Mouse (Mus musculus) small intestine, adult 2 months (tissue): ENCODE results near the gene 2010109A12Rik.

Experiments used
- CTCF ChIP-seq: fragments of 200-500 bp; IDR thresholded peaks from 2 replicates; pipeline ENCODE4 v1.5.1; 2012; ENCODE audit warnings: low read depth, mild to moderate bottlenecking, control low read depth, inconsistent platforms, low read length, moderate library complexity, mixed read lengths; ENCODE audit not compliant: insufficient replicate concordance, insufficient read length; ENCODE audit errors: extremely low read depth
- POLR2A ChIP-seq: fragments of 200-500 bp; IDR thresholded peaks from 2 replicates; pipeline ENCODE4 v1.6.1; 2012; ENCODE audit warnings: low read depth, mild to moderate bottlenecking, control low read depth, inconsistent platforms, low read length, moderate library complexity

DNA sequence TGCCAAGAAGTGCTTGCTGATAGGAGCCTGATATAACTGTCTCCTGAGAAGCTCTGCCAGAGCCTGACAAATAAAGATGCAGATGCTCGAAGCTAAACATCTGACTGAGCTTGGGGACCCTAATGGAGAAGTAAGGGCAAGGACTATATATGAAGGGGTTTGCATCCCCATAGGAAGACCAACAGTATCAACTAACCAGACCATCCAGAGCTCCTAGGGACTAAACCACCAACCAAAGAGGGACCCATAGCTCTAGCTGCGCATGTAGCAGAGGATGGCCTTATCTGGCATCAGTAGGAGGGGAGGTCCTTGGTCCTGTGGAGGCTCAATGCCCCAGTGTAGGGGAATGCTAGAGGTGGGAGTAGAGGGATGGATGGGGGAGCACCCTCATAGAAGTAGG is 18.2 kb downstream of the 2010109A12Rik start:
- TF ChIP-seq CTCF, result no peak
- TF ChIP-seq POLR2A, result no peak
